Mouse (Mus musculus) kidney, adult 9 months (tissue): ENCODE results near the gene March6.
A peak's percentile ranks its signal among the peaks of the same experiment; 100 is the strongest.

Source experiments
- DNase-seq: peaks from one replicate; pipeline ENCODE4 v3.0.0; 2022

March6 gene

DNA sequence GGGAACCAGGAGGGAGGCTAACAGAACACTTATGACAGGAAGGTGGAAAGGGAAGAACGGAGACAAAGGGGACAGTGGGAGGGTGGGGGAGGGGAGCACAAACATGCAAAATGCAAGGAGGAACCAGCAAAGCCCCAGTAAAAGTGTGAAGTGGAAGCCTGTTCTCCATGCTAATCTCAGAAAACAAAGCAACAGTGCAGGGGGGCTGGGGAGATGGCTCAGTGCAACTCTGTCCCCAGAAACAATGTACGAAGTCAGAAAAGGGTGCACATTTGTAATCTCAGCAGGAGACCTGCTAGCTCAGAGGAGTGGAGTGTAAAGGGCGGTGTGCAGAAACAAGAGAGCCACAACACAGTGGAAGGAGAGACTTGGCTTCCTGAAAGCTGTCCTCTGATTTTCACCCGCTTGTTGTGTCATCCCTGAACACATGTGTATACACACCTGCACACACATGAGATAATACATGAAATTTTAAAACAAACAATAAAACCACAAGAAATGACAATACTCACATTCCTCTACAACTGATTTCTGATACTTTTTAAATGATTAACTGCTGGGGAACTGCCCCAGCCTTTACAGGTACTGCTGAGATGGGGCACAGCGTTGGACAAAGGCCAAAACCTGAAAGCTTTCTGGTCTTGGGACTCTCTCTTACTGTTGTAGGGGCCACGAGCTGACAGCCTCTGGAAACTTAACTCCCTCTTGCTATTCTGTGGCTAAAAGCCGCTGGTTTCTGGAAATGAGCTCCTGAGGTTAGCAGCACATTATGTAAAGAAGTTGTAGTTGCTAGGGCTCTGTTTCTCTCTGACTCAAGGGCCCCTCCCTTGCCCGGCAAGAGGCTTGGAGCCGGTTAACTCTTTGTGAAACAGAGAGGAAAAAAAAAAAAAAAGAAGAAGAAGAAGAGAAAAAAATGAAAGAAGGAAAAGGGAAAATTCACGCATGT lies 11.4 kb upstream of the March6 start:
- peak; percentile 77 for DNase-seq

DNA sequence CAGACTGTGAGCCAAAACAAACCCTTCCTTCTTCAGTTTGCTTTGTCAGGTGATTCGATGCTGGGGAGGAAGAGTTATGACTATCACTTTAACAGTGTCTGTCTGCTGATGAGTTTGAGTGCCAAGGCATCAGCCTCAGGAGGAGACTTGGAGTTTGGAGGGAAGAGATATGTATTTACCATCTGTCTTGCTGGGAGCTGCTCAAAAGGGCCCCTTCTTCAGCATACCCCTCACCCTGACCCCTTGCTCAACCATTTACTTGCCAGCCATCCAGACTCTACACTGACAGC lies 9.6 kb upstream of the March6 start:
- no peak for DNase-seq

DNA sequence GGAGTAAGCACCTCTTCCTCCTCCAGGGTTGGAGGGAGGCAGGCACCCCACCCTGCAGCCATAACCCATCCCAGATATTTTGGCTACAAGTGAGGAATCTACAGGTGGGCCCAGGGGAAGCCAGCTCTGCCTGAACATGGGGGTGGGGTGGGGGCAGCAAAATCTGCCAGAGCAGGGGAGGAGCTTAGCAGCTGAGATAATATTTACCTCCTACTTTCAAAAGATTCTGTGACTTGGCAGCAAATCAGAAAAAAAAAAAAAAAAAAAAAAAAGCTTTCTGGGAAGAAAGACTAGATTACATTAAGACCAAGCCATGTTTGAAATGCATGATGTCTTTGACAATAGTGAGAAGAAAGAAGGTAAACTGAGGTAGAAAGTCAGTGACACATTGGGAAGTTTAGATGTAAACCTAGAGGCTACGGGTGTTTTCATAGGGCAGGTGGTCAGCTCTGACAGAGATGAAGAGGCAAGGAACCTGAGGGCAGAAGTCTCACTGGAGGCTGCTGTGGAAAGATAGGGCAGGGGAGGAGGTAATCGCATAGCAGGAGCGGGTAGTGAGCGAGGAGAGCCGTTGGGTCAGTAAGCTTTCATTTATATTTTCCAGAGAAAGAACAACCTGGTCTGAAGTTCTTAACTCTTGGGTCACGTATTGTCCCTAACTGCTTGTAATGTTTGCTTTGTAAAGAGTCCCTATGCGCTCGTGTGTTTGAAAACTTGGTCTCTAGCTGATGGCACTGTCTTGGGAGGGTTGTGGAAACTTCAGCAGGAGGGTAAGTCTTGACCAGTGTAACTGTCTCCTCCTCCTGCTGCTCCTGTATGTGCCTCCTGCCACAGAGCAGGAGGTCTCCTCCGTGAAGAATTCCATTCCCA lies 9.0 kb upstream of the March6 start:
- no peak for DNase-seq

DNA sequence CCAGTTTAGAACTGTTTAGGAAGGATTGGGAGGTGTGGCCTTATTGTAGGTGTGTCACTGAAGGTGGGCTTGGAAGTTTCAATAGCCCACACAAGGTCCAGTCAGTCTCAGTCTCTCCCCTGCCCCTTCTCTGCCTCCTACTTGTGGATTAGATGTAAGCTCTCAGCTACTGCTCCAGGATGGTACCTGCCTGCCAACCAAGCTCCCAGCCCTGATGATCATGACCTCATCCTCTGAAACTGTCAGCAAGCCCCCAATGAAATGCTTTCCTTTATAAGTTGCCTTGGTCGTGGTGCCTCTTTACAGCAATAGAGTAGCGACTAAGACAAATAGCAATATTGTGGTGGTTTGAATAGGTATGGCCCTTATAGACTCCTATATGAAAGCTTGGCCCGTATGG lies 7.5 kb upstream of the March6 start:
- no peak for DNase-seq

DNA sequence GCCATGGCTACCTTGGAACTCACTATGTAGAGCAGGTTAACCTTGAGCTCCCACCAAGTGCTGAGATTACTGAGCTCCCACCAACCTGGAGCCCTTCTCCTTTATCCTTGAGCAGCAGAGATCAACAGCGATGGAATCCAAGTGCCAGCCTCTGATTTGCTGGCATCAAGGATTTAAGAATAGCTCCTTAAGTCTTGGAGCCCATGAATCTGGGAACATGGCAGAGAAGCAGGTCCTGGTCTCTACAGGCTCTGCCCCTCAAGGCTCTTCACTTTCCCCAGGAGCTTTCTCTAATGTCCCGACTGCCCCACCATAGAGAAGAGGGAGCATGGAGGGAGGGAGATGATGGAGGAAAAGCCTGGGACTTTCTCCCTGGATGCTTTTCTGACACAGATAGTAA lies 6.9 kb upstream of the March6 start:
- no peak for DNase-seq

DNA sequence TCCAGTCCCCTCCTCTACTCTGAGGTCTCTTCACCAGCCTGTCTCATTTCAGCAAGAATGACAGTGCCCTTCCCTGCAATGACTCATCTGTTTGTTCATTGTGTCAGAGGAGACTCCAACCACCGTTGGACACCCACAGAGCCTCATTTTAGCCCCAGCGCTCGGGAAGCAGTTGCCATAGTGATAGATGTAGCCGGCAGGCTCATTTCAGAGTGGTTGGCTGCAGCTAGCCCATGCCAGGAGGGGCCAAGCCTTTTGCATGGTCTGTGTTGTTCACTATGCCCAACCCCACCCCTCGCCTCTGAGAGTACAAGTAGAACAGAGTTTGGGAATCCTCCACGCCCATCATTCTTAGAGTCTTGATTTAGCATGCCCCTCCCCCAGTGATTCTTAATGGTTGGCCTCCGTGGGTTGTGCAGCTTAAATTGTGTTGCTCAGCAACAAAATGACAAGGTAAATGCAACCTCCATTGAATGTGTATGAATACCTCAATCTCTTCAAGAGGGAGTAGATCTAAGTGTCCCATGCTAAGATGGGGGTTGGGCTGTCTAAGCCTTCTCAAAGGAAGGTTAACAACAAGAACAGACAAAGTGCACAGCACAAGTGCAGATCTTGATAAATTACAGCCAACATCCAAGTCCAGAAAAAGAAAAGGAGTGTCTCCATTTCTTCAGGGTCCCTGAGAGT lies 5.3 kb upstream of the March6 start:
- no peak for DNase-seq

DNA sequence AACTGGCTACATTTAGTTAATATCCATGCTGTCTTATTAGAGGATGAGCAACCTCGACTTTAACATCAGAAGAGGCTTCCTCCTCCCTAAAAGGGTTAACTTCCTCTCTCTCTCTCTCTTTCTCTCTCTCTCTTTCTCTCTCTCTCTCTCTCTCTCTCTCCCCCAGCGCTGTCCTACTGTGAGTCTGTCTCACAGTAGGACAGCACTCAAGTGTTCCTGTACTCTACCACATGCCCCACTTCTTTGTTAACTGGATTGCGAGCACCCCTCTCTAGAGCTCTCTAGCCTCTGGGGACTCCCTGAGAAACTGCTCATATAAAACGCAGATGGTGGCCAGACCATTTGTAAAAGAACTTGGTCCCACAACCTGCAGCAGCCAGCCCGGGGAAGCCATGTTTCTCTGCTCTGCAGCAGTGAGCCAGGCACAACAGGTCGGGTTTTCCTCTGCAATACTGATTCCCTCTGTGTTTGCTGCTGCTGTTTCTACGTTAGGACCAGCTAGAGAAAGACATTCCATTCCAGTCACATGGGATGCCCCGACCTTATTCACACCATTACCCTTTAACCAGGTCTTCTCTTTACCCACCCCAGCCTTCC lies 4.5 kb upstream of the March6 start:
- DNase-seq = no peak

DNA sequence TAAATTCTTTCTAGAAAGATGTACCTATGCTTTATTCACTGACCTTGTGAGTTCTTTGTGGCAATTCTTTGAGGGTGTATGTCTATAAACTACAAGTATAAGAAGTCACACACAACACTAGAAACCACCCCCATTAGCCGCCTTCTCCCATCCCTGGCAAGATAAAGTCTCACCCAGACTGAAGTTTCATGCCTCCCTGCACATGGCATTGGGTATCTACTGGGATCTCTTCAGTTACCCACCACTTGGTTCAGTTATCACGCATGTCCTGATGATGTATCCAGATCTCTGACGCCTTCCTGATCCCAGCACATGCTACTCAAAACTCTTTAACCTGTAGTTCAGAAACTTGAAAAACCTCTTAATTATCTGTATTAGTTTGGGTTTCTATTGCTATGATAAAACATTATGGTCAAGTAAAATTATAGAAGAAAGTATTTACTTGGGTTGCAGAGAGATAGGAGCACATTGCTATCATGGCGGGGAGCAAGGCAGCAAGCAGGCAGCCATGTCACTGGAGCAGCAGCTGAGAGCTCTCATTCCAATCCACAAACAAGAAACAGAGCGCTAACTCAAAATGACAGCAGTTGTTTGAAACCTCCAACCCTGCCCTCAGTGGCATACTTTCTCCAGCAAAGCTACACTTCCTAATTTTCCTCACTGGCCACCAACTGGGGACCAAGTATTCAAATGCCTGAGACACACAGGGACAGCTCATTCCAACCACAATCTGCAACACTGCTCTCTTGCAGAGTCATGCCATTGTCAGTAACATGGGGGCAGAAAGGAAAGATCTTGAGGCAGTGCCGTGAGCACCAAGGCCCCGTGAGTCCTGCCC lies 3.8 kb upstream of the March6 start:
- DNase-seq = no peak

DNA sequence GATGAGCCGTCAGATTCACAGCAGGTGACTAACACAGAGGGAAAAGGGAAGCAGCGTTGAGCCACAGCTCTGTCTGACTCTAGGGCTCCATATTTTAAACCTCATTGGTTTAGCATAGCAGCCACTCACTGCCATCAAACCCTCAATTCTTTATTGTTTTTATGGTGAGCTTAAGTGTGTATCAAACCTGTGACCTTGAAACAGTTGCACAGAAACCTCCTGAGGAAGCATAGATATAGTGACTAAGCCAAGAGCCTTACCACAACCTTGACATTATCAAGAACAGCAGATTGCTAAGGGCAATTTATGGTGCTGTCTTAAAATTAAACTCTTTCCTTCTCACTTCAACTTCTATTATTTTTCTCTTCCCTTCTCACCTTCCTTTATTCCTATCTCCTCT lies 2.7 kb upstream of the March6 start:
- DNase-seq = no peak

DNA sequence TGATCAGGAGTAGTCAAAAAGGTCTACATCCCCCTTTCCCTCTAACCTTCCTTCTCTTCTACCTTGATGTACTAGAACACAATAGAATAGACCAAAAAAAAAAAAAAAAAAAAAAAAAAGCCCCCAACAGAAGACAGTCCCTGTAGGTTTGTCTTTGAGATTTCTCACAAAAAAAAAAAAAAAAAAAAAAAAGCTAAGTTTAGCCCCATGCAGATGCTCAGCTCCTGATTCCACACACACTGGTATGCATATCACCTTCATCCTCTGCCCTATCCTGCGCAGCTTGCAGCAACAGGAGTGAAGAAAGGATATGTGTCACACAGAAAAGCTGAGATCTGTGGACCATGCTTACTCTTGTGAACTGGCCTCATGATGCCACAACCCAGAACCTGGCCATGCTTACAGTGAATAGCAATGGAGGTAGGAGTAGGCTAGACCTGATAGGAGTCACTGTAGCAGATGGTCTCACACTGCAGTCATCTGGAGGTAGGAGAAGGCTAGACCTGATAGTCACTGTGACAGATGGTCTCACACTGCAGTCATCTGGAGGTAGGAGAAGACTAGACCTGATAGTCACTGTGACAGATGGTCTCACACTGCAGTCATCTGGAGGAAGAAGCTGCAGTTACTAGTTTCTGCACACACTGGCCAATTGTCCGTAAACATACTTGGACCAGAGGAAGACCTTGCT lies 1.6 kb upstream of the March6 start:
- DNase-seq = no peak

DNA sequence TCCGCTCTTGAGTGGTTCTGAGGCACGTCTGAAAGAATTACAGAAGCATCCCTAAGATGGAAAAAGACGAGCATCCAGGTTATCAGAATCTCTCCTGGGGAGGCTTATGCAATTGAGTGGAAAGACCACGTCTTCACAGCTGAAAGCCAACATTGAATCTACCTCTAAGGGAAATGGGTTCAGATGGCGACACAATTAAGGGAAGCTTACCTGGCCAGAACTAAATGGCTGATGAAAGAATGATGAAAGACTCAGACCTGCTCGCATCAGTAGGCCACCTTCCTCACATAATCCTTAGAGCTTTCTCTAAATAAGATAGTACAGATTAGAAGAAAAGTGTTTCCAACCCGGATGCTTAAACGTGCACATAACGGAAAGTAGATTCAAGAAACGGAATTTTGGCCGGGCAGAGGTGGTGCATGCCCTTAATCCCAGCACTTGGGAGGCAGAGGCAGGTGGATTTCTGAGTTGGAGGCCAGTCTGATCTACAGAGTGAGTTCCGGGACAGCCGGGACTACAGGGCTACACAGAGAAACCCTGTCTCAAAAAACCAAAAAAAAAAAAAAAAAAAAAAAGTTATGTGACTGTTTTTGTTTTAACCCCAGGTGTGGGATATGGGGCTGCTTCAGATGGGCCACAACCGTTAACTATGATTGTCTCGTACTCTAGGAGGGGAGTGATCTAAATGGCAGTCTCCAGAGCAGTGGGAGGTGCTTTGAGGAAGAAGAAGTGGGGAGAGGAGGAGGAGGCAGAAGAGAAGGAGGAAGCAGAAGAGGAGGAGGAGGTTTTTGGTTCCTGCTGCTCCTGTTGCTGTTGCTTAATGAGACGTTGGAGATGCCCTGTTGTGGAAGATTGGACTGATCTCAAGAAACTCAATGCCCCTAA lies 835 bp upstream of the March6 start:
- DNase-seq = no peak

DNA sequence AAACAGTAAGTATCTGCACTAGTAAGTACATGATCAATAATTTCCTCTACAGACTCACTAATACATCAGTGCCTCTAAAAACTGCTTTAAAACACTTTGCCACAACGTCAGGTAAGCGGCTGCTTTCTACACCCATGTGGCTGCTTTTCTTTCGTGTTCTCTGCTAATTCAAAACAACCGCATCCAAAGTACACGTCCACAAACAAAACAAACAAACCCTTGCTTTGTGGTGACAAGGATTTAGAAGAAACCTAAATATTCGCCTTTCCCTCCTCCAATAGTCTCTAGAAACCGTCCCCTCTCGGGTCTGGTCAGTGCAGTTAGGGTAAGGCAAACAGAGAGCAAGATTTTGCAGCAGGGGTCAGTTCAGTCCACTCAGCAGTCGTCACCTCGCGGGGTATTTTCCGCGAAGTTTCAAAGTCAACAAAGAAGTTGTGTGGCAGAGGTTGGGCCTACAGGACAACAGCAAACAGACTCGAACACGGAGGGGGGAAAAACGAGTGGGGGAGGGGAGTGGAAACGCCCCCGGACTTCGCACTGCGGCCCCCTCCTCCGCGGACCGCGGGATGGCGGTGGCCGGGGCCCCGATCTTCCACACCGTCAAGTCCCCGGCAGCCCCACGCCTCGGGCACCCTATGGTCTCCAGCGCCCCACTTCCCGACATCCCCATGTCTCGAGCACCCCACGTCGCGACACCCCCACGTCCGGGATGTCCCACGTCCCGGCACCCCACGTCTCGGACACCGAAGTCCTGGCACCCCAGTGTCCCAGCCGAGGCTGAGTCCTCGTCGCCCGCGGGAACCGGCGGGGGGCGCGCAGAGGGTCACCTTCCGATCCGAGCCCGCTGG lies 818 bp downstream of the March6 start:
- peak; percentile 62 for DNase-seq

DNA sequence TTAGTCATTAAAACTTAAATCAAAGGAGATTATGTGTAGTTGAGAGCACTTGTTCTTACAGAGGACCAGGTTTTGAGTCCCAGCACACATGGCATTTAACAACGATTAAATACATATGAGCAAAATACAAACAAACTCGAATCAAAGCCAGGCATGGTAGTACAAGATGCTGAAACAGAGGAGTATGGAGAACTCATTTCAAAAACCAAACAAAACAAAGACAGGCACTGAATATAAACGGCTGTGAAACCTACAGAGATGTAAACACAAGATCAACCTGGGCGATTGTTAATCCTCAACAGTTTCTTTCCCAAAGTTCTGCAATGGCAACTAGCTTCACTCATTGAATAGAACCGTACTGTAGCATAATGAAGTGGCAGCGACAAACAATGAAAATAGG lies 1.8 kb downstream of the March6 start:
- no peak for DNase-seq

DNA sequence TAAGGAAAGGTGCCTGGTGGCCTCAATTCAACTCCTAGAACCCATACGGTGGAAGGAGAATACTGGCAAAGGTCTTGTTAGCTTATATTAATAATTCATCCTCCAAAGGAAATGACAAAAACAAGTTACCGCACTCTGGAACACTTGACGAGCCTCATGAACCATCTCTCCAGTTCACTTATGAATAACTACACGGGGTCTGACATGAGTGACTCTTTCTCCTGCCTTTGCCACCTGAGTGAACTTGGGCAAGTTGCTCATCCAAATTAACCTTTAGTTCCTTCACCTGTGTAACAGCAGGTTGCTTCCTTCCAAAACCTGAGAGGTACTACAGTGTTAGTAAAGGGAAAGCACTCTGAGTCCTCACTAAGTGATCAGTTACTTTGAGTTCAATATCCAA lies 2.4 kb downstream of the March6 start:
- peak; percentile 80 for DNase-seq

DNA sequence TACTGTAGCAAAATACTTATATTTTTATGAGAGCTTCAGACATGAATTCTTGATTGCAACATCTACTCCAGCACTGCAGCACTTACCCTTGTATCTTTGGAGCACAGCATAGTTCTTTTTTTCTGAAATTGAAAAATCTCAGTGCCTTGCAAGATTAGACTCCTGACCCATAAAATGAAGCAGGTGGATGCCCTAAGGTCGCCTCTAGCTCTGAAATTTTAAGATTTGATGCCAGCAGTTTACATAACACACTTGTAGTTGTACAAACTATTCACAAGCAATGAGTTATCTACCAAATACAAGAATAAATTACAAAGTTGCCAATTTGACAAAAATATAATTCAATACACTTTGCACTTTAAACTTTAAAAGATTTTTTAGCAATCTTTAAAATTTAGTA lies 4.4 kb downstream of the March6 start:
- peak; percentile 83 for DNase-seq

DNA sequence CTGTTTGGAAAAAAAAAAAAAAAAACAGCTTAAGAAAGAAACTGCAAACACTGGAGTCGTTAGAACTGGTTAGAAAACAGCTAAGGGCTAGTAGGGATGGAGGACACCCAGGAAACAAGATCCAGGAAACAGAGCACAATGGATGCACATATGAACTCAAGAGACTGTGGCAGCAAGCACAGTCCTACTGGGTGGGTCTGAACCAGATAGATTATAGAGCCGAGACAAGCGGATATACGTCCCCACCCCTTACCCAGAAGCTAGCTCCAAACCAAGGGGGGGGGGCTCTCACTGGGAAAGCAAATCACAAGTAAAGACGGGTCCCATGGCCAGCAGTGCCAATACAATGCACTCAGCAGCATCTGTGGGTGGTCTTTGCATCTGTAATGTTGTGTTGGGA lies 11.9 kb downstream of the March6 start:
- no peak for DNase-seq

DNA sequence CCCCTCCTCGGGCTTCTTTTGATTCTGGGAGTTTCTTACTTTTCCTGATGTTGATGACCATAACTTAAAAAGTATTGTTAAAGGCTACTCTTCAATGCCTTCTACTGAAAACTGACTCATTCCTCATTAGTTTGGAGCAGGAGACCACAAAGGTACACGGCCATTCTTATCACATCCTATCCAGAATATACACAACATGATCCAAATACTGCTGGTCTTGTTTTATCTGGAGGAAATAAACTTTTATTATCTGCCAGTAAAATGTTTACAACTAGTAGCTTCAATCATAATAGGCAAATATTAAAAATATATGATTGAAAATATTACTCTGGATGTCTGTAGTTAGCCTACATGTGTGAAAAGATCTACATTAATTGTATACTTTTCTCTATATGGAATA lies 12.5 kb downstream of the March6 start:
- DNase-seq = no peak

DNA sequence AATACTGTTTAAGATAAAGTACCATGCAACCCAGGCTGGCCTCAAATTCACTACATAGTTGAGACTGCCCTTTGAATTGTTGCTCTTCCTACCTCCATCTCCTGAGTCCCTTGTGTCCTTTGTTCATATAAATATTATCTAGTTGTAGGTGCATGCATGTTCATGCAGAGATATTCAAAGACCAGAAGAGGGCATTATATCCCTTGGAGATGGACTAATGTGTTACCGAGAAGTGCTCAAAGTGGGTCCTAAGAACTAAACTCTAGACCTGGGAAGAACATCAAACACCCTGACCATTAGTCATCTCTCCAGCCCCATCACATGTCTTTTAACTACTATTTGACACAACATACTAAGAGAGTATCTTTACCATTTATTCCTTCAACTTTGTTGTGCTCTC lies 13.7 kb downstream of the March6 start:
- DNase-seq = no peak

DNA sequence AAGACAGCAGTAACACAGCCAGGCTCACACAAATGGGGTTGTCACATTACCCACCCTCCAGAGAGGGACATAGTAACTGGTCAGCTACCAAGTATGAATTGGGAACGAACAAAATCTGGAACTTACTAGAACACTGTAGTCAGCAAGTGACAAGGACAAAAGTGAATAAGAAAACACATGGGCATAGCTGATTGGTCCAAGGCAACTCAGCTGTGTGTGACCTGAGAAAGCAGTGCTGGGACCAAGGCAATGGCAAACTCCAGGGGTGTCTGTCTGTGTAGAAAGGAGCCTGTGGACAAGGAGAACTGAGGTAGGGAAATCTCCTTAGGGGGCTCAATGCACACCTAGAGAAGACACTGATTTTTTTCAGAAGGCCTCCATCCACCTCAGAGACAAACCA lies 19.1 kb downstream of the March6 start:
- DNase-seq = no peak

DNA sequence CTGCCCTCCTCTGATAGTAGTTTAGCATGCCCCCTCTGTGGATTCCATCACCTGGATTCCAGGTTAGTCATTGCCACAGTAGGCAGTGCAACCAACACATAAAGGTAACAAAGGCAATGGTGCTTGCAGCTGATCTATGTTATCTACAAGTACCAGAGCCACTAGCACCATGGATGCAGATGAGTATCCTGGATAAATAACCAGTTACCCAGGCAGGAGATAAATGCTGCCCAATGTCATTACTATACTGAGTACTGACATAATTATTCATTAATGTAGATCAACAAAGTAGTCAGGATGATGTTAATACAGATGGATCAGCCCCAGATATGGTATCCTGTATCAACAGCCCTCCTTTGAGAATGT lies 19.5 kb downstream of the March6 start:
- DNase-seq = no peak
